Mouse (Mus musculus) naive thymus-derived CD4-positive, alpha-beta T cell, adult 2 months (primary cell): ENCODE results near the gene Ube2t.

Experiments
- DNase-seq: peaks from one replicate; pipeline ENCODE4 v3.0.0-alpha.2; 2011; ENCODE audit warnings: low read depth

The Ube2t gene

GRCm38 (mm10) chr1:134995437-134995836, 33.1 kb downstream of the Ube2t start:
- no peak for DNase-seq

- DNase-seq = no peak
Measured at GRCm38 (mm10) chr1:134995954-134996353, 33.6 kb downstream of the Ube2t start.

- DNase-seq = no peak
Measured at GRCm38 (mm10) chr1:134996471-134996870, 34.1 kb downstream of the Ube2t start.

GRCm38 (mm10) chr1:134997568-134997967, 35.2 kb downstream of the Ube2t start:
- DNase-seq = no peak

- DNase-seq = no peak
Measured at GRCm38 (mm10) chr1:134998231-134998630, 35.9 kb downstream of the Ube2t start.

GRCm38 (mm10) chr1:135000527-135000926, 38.2 kb downstream of the Ube2t start:
- DNase-seq = no peak

- DNase-seq = no peak
Measured at GRCm38 (mm10) chr1:135003346-135003745, 41.0 kb downstream of the Ube2t start.

- no peak for DNase-seq
Measured at GRCm38 (mm10) chr1:135005696-135006095, 43.3 kb downstream of the Ube2t start.

GRCm38 (mm10) chr1:135009833-135010232, 47.5 kb downstream of the Ube2t start:
- DNase-seq = no peak

GRCm38 (mm10) chr1:135011912-135012311, 49.5 kb downstream of the Ube2t start:
- no peak for DNase-seq

- DNase-seq = no peak
Measured at GRCm38 (mm10) chr1:135012472-135012871, 50.1 kb downstream of the Ube2t start.

GRCm38 (mm10) chr1:135014921-135015445, 52.6 kb downstream of the Ube2t start:
- no peak for DNase-seq

GRCm38 (mm10) chr1:135016907-135017655, 54.7 kb downstream of the Ube2t start:
- DNase-seq = no peak

- DNase-seq = no peak
Measured at GRCm38 (mm10) chr1:135017656-135018015, 55.3 kb downstream of the Ube2t start.

GRCm38 (mm10) chr1:135019087-135019774, 56.9 kb downstream of the Ube2t start:
- peak; percentile 51 for DNase-seq

GRCm38 (mm10) chr1:135019775-135020167, 57.4 kb downstream of the Ube2t start:
- DNase-seq = no peak

- DNase-seq = no peak
Measured at GRCm38 (mm10) chr1:135020281-135020940, 58.0 kb downstream of the Ube2t start.

- DNase-seq = no peak
Measured at GRCm38 (mm10) chr1:135020970-135021369, 58.6 kb downstream of the Ube2t start.

- DNase-seq = no peak
Measured at GRCm38 (mm10) chr1:135021936-135022335, 59.6 kb downstream of the Ube2t start.

GRCm38 (mm10) chr1:135023583-135023982, 61.2 kb downstream of the Ube2t start:
- no peak for DNase-seq
